Mouse (Mus musculus) liver, postnatal 0 days (tissue): ENCODE data around the gene Gm9837.

ENCODE experiments used
- CTCF ChIP-seq: sonication (generic); IDR thresholded peaks from 2 replicates; pipeline ENCODE4 v1.5.1; 2016; ENCODE audit warnings: antibody characterized with exemption, low read depth
- EP300 ChIP-seq: IDR thresholded peaks from 2 replicates; pipeline ENCODE4 v1.6.1; 2016; ENCODE audit warnings: antibody characterized with exemption, low read depth, mild to moderate bottlenecking

- no peak for TF ChIP-seq CTCF
- TF ChIP-seq EP300: no peak
Observed at GRCm38 (mm10) chr11:53486351-53486750, 16.1 kb upstream of the Gm9837 start.
